Mouse (Mus musculus) ES-Bruce4 (cell line): Measurements from ENCODE around the gene Tent5a.

Source experiments
- CTCF ChIP-seq: IDR thresholded peaks from one replicate; pipeline ENCODE4 v1.8.1; 2011; ENCODE audit warnings: low read depth, low read length
- EP300 ChIP-seq: IDR thresholded peaks from 2 replicates; pipeline ENCODE4 v1.6.1; 2011; ENCODE audit warnings: low read depth, low read length; ENCODE audit not compliant: insufficient read depth
- POLR2A ChIP-seq: IDR thresholded peaks from one replicate; pipeline ENCODE4 v1.8.1; 2011; ENCODE audit warnings: low read length; ENCODE audit not compliant: insufficient read depth

GRCm38 (mm10) chr9:85355559-85355958 lies 28.4 kb upstream of the Tent5a start:
- no peak for TF ChIP-seq POLR2A
- TF ChIP-seq CTCF: no peak
- TF ChIP-seq EP300: no peak
